Mouse (Mus musculus) lung, postnatal 0 days (tissue): ENCODE data around the gene Alk. TPM values are rescaled to one million over a fixed set of nuclear protein-coding genes. Genes with fewer than 3 reads are reported as not detected.

Experiments used
- ATAC-seq: fragments of 200-750 bp; cut with Nextera tagmentation; 2 replicates; pipeline ENCODE4 v1.8.0; 2017; ENCODE audit warnings: moderate library complexity
- DNase-seq: peaks from one replicate; pipeline ENCODE4 v3.0.0-alpha.2; 2016; ENCODE audit warnings: low spot score
- H3K27ac ChIP-seq: fragments of 300-500 bp; sonication (generic); 2 replicates; pipeline ENCODE4 v1.5.1; 2014; ENCODE audit warnings: antibody characterized with exemption, mild to moderate bottlenecking, low read length, mixed read lengths
- H3K27me3 ChIP-seq: fragments of 300-500 bp; sonication (generic); replicated peaks from 2 replicates; pipeline ENCODE4 v1.6.1; 2014; ENCODE audit warnings: low read length, mixed read lengths; ENCODE audit not compliant: insufficient read depth
- H3K36me3 ChIP-seq: fragments of 300-500 bp; sonication (generic); 2 replicates; pipeline ENCODE4 v1.6.1; 2014; ENCODE audit warnings: low read length, mixed read lengths; ENCODE audit not compliant: insufficient read depth
- H3K4me1 ChIP-seq: fragments of 300-500 bp; sonication (generic); 2 replicates; pipeline ENCODE4 v1.6.1; 2014; ENCODE audit warnings: antibody characterized with exemption, low read depth, low read length, mixed read lengths; ENCODE audit not compliant: insufficient read depth
- H3K4me2 ChIP-seq: fragments of 300-500 bp; sonication (generic); replicated peaks from 2 replicates; pipeline ENCODE4 v1.6.1; 2014; ENCODE audit warnings: low read depth, mild to moderate bottlenecking, low read length, moderate library complexity, mixed read lengths
- H3K4me3 ChIP-seq: fragments of 300-500 bp; sonication (generic); 2 replicates; pipeline ENCODE4 v1.5.1; 2014; ENCODE audit warnings: low read depth, low read length
- H3K9ac ChIP-seq: fragments of 300-500 bp; sonication (generic); replicated peaks from 2 replicates; pipeline ENCODE4 v1.6.1; 2014; ENCODE audit warnings: low read depth, mild to moderate bottlenecking
- H3K9me3 ChIP-seq: fragments of 300-500 bp; sonication (generic); 2 replicates; pipeline ENCODE4 v1.6.1; 2016; ENCODE audit warnings: low read length, mixed read lengths
- CTCF ChIP-seq: IDR thresholded peaks from 2 replicates; pipeline ENCODE4 v1.5.1; 2016; ENCODE audit warnings: antibody characterized with exemption, mild to moderate bottlenecking
- EP300 ChIP-seq: IDR thresholded peaks from 2 replicates; pipeline ENCODE4 v1.6.1; 2016; ENCODE audit warnings: antibody characterized with exemption, mild to moderate bottlenecking, control low read depth
- WGBS: fragments of 180-500 bp; shearing (Covaris S2); extraction: QIAGEN DNeasy Blood & Tissue Kit; methylation state at CpG from one replicate; pipeline ENCODE4 v1.1.7; 2014; 5-methylcytosine and 5-hydroxymethylcytosine counted together
- polyA plus RNA-seq: library from polyadenylated mRNA; unstranded; fragments of >200 nt; fragmentation: Nextera tagmentation; extraction: Ambion mirVana; gene quantifications from 2 replicates; pipeline ENCODE4 v1.2.1, GENCODE M21; 2015

Alk gene
- polyA plus RNA-seq, 1 experiment from 2014 or later, result not detected

DNA sequence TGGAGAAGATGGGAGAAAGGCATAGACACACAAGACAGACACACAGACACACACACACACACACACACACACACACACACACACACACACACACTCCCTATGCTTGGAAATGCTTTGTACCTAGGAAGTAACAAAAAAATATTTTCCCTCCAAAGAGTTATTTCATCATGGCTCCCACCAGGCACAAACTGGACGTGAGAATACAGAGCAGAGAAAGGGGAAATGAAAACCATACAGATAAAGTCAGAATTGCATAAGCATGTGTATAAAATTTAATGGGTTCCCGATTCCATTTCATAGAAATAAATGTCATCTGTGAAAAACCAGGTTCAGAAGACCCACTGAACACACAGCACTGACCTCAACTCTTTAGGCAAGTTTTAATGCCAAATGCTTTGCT lies 736.5 kb downstream of the Alk start:
- no peaks in the 10 kb centered on the region for H3K36me3 ChIP-seq
- no peak for DNase-seq
- ATAC-seq, result no peak
- H3K4me2 ChIP-seq, result no peak overlapping the region
- WGBS, result 73% methylated on average over 2 of the region's 2 CpGs
- H3K9me3 ChIP-seq, result no peaks in the 10 kb centered on the region
- 0 out of 2 replicates have a peak, but pooled peaks cover 5% of the 10 kb centered on the region for H3K27me3 ChIP-seq
- no peak for TF ChIP-seq EP300
- no peak for TF ChIP-seq CTCF
- H3K4me1 ChIP-seq, result no peaks in the 10 kb centered on the region
- no peak overlapping the region for H3K27ac ChIP-seq
- no peak overlapping the region for H3K9ac ChIP-seq
- H3K4me3 ChIP-seq, result no peak overlapping the region

DNA sequence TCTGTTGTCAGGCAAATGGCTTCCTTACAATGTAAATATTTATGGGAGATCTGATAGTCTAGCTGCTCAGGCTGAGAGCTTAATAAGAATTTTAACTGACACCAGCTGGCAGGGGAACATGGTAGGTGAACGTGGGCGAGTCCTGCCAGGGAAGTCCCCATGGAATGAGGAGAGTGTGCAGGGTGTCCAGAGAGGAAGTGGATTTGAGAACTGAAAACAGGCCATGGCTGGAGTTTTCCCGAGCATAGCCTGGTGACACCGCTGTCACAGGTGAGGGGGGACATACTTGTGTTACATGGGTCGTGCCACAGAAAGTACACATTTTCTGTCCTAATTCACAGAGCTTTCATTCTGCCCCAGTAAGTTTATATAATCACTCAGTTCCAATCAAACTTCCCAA lies 739.0 kb downstream of the Alk start:
- WGBS, result 53% methylated on average over 5 of the region's 5 CpGs
- H3K27ac ChIP-seq, result no peak overlapping the region
- 0 out of 2 replicates have a peak, but pooled peaks cover 5% of the 10 kb centered on the region for H3K27me3 ChIP-seq
- H3K9me3 ChIP-seq, result no peaks in the 10 kb centered on the region
- TF ChIP-seq CTCF (no peak), EP300 (no peak)
- DNase-seq (no peak), ATAC-seq (no peak)
- H3K36me3 ChIP-seq, result no peaks in the 10 kb centered on the region
- no peaks in the 10 kb centered on the region for H3K4me1 ChIP-seq
- no peak overlapping the region for H3K4me3 ChIP-seq
- no peak overlapping the region for H3K9ac ChIP-seq
- H3K4me2 ChIP-seq, result no peak overlapping the region

DNA sequence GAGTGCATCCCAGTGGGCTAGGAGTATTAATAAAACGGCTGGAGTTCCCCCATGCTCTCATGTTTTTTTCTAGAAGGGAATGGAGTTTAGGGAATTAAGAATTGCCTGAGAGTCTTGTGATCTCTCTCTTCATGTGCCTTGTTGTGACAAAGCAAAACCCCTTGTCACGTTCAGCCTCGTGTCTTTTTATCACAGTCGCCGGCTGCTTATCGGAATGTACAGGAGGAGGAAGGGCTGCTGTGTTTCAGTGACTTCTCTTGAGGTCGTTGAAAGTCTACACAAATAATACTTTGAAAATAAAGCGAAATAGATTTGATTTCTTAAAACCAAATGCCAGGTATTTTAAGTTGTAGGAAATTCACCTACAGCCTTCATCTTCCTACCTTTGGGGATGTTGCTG lies 740.4 kb downstream of the Alk start:
- no peak overlapping the region for H3K9ac ChIP-seq
- no peaks in the 10 kb centered on the region for H3K27me3 ChIP-seq
- H3K36me3 ChIP-seq, result no peaks in the 10 kb centered on the region
- TF ChIP-seq EP300 (no peak), CTCF (no peak)
- no peak overlapping the region for H3K27ac ChIP-seq
- ATAC-seq (no peak), DNase-seq (no peak)
- WGBS, result 65% methylated on average over 8 of the region's 8 CpGs
- H3K4me2 ChIP-seq, result no peak overlapping the region
- H3K4me1 ChIP-seq, result no peaks in the 10 kb centered on the region
- no peak overlapping the region for H3K4me3 ChIP-seq
- H3K9me3 ChIP-seq, result no peaks in the 10 kb centered on the region

- H3K4me2 ChIP-seq, result no peak overlapping the region
- no peaks in the 10 kb centered on the region for H3K36me3 ChIP-seq
- no peak overlapping the region for H3K27ac ChIP-seq
- no peaks in the 10 kb centered on the region for H3K4me1 ChIP-seq
- H3K27me3 ChIP-seq, result no peaks in the 10 kb centered on the region
- DNase-seq, result no peak
- H3K9ac ChIP-seq, result no peak overlapping the region
- no peak for TF ChIP-seq EP300
- TF ChIP-seq CTCF, result no peak
- no peaks in the 10 kb centered on the region for H3K9me3 ChIP-seq
- no peak overlapping the region for H3K4me3 ChIP-seq
- ATAC-seq, result no peak
- WGBS, result 64% methylated on average over 4 of the region's 4 CpGs
These were observed 741.5 kb downstream of the Alk start for GRCm38 (mm10) chr17:71862895-71863294.

- Histone ChIP-seq H3K27me3 (no peaks in the 10 kb centered on the region), H3K36me3 (no peaks in the 10 kb centered on the region), H3K4me3 (no peak overlapping the region), H3K9me3 (no peaks in the 10 kb centered on the region), H3K4me1 (no peaks in the 10 kb centered on the region), H3K4me2 (no peak overlapping the region), H3K27ac (no peak overlapping the region), H3K9ac (no peak overlapping the region)
- TF ChIP-seq EP300, result no peak
- no peak for TF ChIP-seq CTCF
- DNase-seq (no peak), ATAC-seq (no peak)
- WGBS, result 78% methylated on average over 3 of the region's 3 CpGs
These were observed 742.2 kb downstream of the Alk start for GRCm38 (mm10) chr17:71862184-71862583.

GRCm38 (mm10) chr17:71831960-71832359 lies 772.5 kb downstream of the Alk start:
- H3K36me3 ChIP-seq, result no peaks in the 10 kb centered on the region
- 81% methylated on average over 3 of the region's 3 CpGs for WGBS
- H3K4me2 ChIP-seq, result no peak overlapping the region
- H3K4me3 ChIP-seq, result no peak overlapping the region
- H3K4me1 ChIP-seq, result no peaks in the 10 kb centered on the region
- DNase-seq (peak; percentile 21), ATAC-seq (no peak)
- H3K9ac ChIP-seq, result no peak overlapping the region
- no peak overlapping the region for H3K27ac ChIP-seq
- H3K9me3 ChIP-seq, result no peaks in the 10 kb centered on the region
- H3K27me3 ChIP-seq, result no peaks in the 10 kb centered on the region
- TF ChIP-seq EP300 (no peak), CTCF (peak; percentile 30)
